Mouse (Mus musculus) cortical plate, adult 2 months (tissue): Measurements from ENCODE around the gene Lmna.

Experiments
- CTCF ChIP-seq: fragments of 200-500 bp; IDR thresholded peaks from 2 replicates; pipeline ENCODE4 v1.5.1; 2011; ENCODE audit warnings: mild to moderate bottlenecking, control low read depth, low read length; ENCODE audit not compliant: insufficient read depth; ENCODE audit errors: extremely low read depth
- POLR2A ChIP-seq: fragments of 200-500 bp; IDR thresholded peaks from 2 replicates; pipeline ENCODE4 v1.6.1; 2011; ENCODE audit warnings: mild to moderate bottlenecking, low read length, control low read depth; ENCODE audit not compliant: insufficient read depth; ENCODE audit errors: extremely low read depth

- TF ChIP-seq POLR2A (no peak), CTCF (no peak)
Observed at GRCm38 (mm10) chr3:88501366-88502030, 8.3 kb downstream of the Lmna start.
